Mouse (Mus musculus): ENCODE measurements at regions not wholly inside any gene's neighbourhood (a gene's known extent, or its start where the extent isn't known, plus 50 kb on each side); places are given as distances from the start of the nearest gene placed in this dataset.

DNA sequence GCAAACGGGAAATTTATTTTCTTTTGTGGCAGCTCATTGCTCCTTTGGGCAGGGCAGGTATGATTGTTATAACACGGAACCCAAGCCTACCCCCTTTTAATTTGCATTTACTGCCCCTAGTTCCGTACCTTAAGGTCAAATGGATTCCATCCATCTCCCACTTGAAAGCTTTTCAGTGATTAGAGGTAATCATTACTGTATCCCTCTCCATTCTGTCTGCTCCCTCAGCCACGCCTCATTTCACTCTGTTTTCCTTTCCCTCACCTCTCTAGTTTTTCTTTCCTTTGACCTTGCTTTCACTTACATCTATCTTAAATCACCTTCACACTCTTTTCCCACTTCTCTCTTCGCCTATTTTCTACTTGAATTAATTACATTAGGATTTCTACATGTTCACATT lies 481.2 kb upstream of the Pdzrn3 start:
- TF ChIP-seq CTCF (IDR thresholded peaks at IDR 0.05; ENCODE audit: low read depth) (no peak), EP300 (optimal IDR thresholded peaks at IDR 0.05) (no peak)
